ENCODE assay signal across 8 mouse cellular contexts in the genomic region with DNA sequence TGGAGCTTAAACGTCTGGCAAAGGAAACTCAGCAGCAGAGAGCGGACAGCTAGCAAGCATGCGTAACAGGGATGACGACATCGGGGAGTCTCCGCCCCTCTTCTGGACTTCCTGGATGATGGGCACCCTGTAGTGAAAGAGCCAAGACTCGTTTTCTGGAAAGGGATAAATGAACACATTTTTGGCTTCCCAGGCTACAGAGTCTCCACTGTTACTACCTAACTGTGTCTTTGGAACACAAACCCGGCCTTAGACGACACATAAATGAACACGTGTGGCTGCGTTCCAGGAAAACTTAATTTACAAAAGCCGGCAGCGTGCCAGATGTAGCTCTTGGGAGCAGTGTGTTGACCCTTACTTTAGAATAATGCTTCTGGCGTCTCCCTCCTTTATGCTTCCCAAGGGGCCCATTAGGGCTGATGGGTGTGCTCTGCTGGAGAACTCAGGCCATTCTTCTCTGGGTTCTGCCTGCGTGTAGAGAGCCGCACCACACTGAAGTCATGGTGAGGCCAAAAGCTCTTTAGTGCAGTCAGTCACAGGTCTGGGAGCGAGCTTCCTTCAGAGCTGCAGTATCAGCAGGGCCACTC.
A peak's percentile ranks its signal among the peaks of the same experiment; 100 is the strongest.
DNase-seq lines count a peak whose midpoint lies in the region; ATAC-seq and TF ChIP-seq lines count a peak whose summit lies in the region.

No protein-coding gene starts in this region.

- no peaks in the 10 kb centered on the region for H3K36me3 ChIP-seq in hindbrain, embryonic 12.5 days
- H3K36me3 ChIP-seq in hindbrain, embryonic 10.5 days, result no peaks in the 10 kb centered on the region
- no peaks in the 10 kb centered on the region for H3K36me3 ChIP-seq in liver, embryonic 11.5 days (ENCODE audit: control insufficient read depth, insufficient read depth, low read length)

- no peak for TF ChIP-seq CTCF in cortical plate, adult 2 months (IDR thresholded peaks at IDR 0.05; ENCODE audit: extremely low read depth, insufficient read depth, low read length)

- WGBS in hindbrain, embryonic 12.5 days, result 56% methylated on average over 17 of the region's 17 CpGs
- 77% methylated on average over 17 of the region's 17 CpGs for WGBS in hindbrain, embryonic 10.5 days
- 68% methylated on average over 17 of the region's 17 CpGs for WGBS in liver, embryonic 11.5 days

- no peak for DNase-seq in hindbrain, embryonic 10.5 days (ENCODE audit: low spot score)
- DNase-seq in heart, adult 8-10 months (ENCODE audit: low spot score), result peak; percentile 86
- peak; percentile 69 for DNase-seq in kidney, adult 9 months
- peak; percentile 32 for DNase-seq in liver, embryonic 11.5 days (ENCODE audit: low spot score)
- DNase-seq in retina, postnatal 1 day, result peak; percentile 75
- no peak for DNase-seq in thymus, postnatal 0 days (ENCODE audit: low spot score)

- H3K4me1 ChIP-seq in hindbrain, embryonic 12.5 days, result peaks cover 40% of the 10 kb centered on the region
- peaks cover 34% of the 10 kb centered on the region for H3K4me1 ChIP-seq in hindbrain, embryonic 10.5 days (replicated peaks)
- peaks cover 8% of the 10 kb centered on the region for H3K4me1 ChIP-seq in cortical plate, adult 2 months (ENCODE audit: control insufficient read depth, insufficient read depth, low read length)
- H3K4me1 ChIP-seq in liver, embryonic 11.5 days (replicated peaks; ENCODE audit: control insufficient read depth, insufficient read depth, low read length), result 0 out of 2 replicates have a peak, but pooled peaks cover 2% of the 10 kb centered on the region

- H3K4me2 ChIP-seq in hindbrain, embryonic 12.5 days (replicated peaks), result 0 out of 2 replicates have a peak overlapping the region, but pooled peaks have one; percentile 3
- no peak overlapping the region for H3K4me2 ChIP-seq in liver, embryonic 11.5 days

- H3K27ac ChIP-seq in hindbrain, embryonic 12.5 days, result peak overlapping the region; percentile 66; the same call in 1 of the 2 replicates
- no peak overlapping the region for H3K27ac ChIP-seq in hindbrain, embryonic 10.5 days
- H3K27ac ChIP-seq in cortical plate, adult 2 months (ENCODE audit: insufficient read depth, low read length), result 0 out of 2 replicates have a peak overlapping the region, but pooled peaks have one; percentile 8
- no peak overlapping the region for H3K27ac ChIP-seq in liver, embryonic 11.5 days (ENCODE audit: low read depth, low read length)

- H3K4me3 ChIP-seq in hindbrain, embryonic 12.5 days, result no peak overlapping the region
- no peak overlapping the region for H3K4me3 ChIP-seq in hindbrain, embryonic 10.5 days
- H3K4me3 ChIP-seq in cortical plate, adult 2 months (ENCODE audit: insufficient read depth, low read length), result no peak overlapping the region
- H3K4me3 ChIP-seq in liver, embryonic 11.5 days (ENCODE audit: low read depth, low read length), result no peak overlapping the region

- no peak overlapping the region for H3K9ac ChIP-seq in hindbrain, embryonic 12.5 days
- no peak overlapping the region for H3K9ac ChIP-seq in liver, embryonic 11.5 days (ENCODE audit: low read depth, low read length)

- H3K9me3 ChIP-seq in hindbrain, embryonic 12.5 days (replicated peaks), result no peaks in the 10 kb centered on the region
- H3K9me3 ChIP-seq in hindbrain, embryonic 10.5 days, result no peaks in the 10 kb centered on the region
- H3K9me3 ChIP-seq in liver, embryonic 11.5 days (ENCODE audit: control insufficient read depth, low read length), result no peaks in the 10 kb centered on the region

- no peak for TF ChIP-seq POLR2A in cortical plate, adult 2 months (IDR thresholded peaks at IDR 0.05; ENCODE audit: extremely low read depth, insufficient read depth, low read length)

- ATAC-seq in hindbrain, embryonic 12.5 days (ENCODE audit: low FRiP score), result peak; percentile 53
- 0 out of 2 replicates have a peak, but pooled peaks have one; percentile 23 for ATAC-seq in liver, embryonic 11.5 days (replicated peaks; ENCODE audit: low FRiP score)

- no peaks in the 10 kb centered on the region for H3K27me3 ChIP-seq in hindbrain, embryonic 12.5 days
- no peaks in the 10 kb centered on the region for H3K27me3 ChIP-seq in hindbrain, embryonic 10.5 days (ENCODE audit: insufficient read depth, poor library complexity, severe bottlenecking)
- H3K27me3 ChIP-seq in liver, embryonic 11.5 days (replicated peaks; ENCODE audit: control insufficient read depth, insufficient read depth, low read length), result no peaks in the 10 kb centered on the region

Comparison
In these comparisons a context has a peak if more than half of its experiments do, and no peak if none do; other contexts are left out.
1. H3K27ac ChIP-seq: peak in hindbrain, embryonic 12.5 days (single experiment) and cortical plate, adult 2 months (single experiment); none in hindbrain, embryonic 10.5 days (single experiment) and liver, embryonic 11.5 days (single experiment).
2. DNase-seq: peak in heart, adult 8-10 months (single experiment), kidney, adult 9 months (single experiment), liver, embryonic 11.5 days (single experiment) and retina, postnatal 1 day (single experiment); none in hindbrain, embryonic 10.5 days (single experiment) and thymus, postnatal 0 days (single experiment).